Mouse (Mus musculus) cerebellum, adult 9-11 months (tissue): Measurements from ENCODE around the gene Tgif1.

Experiments used
- DNase-seq: peaks from one replicate; pipeline ENCODE4 v3.0.0; 2022

The Tgif1 gene

GRCm38 (mm10) chr17:70865060-70865604, 11.8 kb upstream of the Tgif1 start:
- no peak for DNase-seq

GRCm38 (mm10) chr17:70864645-70865044, 11.3 kb upstream of the Tgif1 start:
- no peak for DNase-seq

GRCm38 (mm10) chr17:70864117-70864516, 10.8 kb upstream of the Tgif1 start:
- no peak for DNase-seq

- DNase-seq, result no peak
Observed at GRCm38 (mm10) chr17:70858814-70859213, 5.5 kb upstream of the Tgif1 start.

- DNase-seq, result no peak
Observed at GRCm38 (mm10) chr17:70856871-70857415, 3.6 kb upstream of the Tgif1 start.

GRCm38 (mm10) chr17:70854021-70854420, 675 bp upstream of the Tgif1 start:
- DNase-seq, result no peak

- DNase-seq, result peak; percentile 43
Observed at GRCm38 (mm10) chr17:70852686-70853386, 510 bp downstream of the Tgif1 start.

GRCm38 (mm10) chr17:70852011-70852685, 1.2 kb downstream of the Tgif1 start:
- peak; percentile 17 for DNase-seq

- DNase-seq, result peak; percentile 42
Observed at GRCm38 (mm10) chr17:70850996-70851991, 2.1 kb downstream of the Tgif1 start.

- no peak for DNase-seq
Observed at GRCm38 (mm10) chr17:70850233-70850995, 2.9 kb downstream of the Tgif1 start.

- DNase-seq, result no peak
Observed at GRCm38 (mm10) chr17:70849399-70850232, 3.7 kb downstream of the Tgif1 start.

GRCm38 (mm10) chr17:70848511-70849398, 4.6 kb downstream of the Tgif1 start:
- DNase-seq, result no peak

GRCm38 (mm10) chr17:70847751-70848510, 5.4 kb downstream of the Tgif1 start:
- DNase-seq, result no peak

- no peak for DNase-seq
Observed at GRCm38 (mm10) chr17:70847086-70847485, 6.3 kb downstream of the Tgif1 start.

- DNase-seq, result no peak
Observed at GRCm38 (mm10) chr17:70846111-70846644, 7.2 kb downstream of the Tgif1 start.

- DNase-seq, result no peak
Observed at GRCm38 (mm10) chr17:70845543-70845942, 7.8 kb downstream of the Tgif1 start.

- DNase-seq, result no peak
Observed at GRCm38 (mm10) chr17:70844971-70845370, 8.4 kb downstream of the Tgif1 start.

GRCm38 (mm10) chr17:70843252-70843651, 10.1 kb downstream of the Tgif1 start:
- no peak for DNase-seq

- no peak for DNase-seq
Observed at GRCm38 (mm10) chr17:70838533-70838932, 14.8 kb downstream of the Tgif1 start.
